Mouse (Mus musculus) E14TG2a.4 (cell line): ENCODE measurements around the gene Slc35d3.

Experiments
- CTCF ChIP-seq: conservative IDR thresholded peaks from 2 replicates; pipeline ENCODE4 v1.5.1; 2014; ENCODE audit warnings: low read length
- NANOG ChIP-seq: IDR thresholded peaks from 2 replicates; pipeline ENCODE4 v1.6.1; 2014; ENCODE audit warnings: borderline replicate concordance, low read length, mixed read lengths
- POU5F1 ChIP-seq: IDR thresholded peaks from 2 replicates; pipeline ENCODE4 v1.6.1; 2014; ENCODE audit warnings: low read length, borderline replicate concordance

GRCm38 (mm10) chr10:19877679-19878078, 26.4 kb upstream of the Slc35d3 start:
- TF ChIP-seq CTCF = no peak
- TF ChIP-seq NANOG = no peak
- TF ChIP-seq POU5F1 = no peak
